In the genomic region with DNA sequence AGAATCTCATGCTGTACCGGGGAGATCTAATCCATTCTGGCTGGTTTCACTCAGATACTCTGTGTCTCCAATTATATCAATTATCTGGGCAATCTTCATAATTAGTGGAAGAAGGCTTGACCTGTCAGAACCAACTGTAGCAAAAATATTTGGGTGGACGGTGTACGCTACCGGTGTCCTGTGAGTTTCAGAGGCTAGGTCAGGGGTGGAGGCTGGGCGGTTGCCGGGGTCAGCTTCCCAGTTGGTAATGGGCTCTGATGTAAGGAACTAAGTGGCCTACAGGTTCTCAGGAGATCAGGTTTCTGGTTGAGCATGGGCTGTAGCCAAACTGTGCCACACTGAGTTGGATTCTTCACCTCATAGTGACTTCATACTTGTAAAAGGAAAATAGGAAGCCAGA, we compare ENCODE assay signal across 16 mouse cellular contexts.
"Had no signal": no experiment of that assay in that cellular context is flagged by ENCODE, and none has a peak within 500 bp of the region (broad histone marks: within the 10 kb centered on the region; RNA-seq: fewer than 3 reads in every experiment).

No protein-coding gene starts in this region.

- H3K27me3 ChIP-seq: limb, embryonic 13.5 days; neural tube, embryonic 12.5 days had no signal

- H3K36me3 ChIP-seq: limb, embryonic 13.5 days; midbrain, embryonic 10.5 days; neural tube, embryonic 12.5 days had no signal

- H3K4me3 ChIP-seq: limb, embryonic 13.5 days; midbrain, embryonic 10.5 days; myocyte; neural tube, embryonic 12.5 days had no signal

- H3K4me1 ChIP-seq: neural tube, embryonic 12.5 days had no signal

- H3K9me3 ChIP-seq: limb, embryonic 13.5 days; midbrain, embryonic 10.5 days; neural tube, embryonic 12.5 days had no signal

- DNase-seq: kidney, adult 9 months; kidney, postnatal 36 days; layer of hippocampus, adult 9-11 months; layer of hippocampus, postnatal 36 days; lung, postnatal 4 days; midbrain, embryonic 14.5 days; right cerebral cortex, adult 18-20 months; right cerebral cortex, postnatal 25 days; thymus, postnatal 4 days had no signal

- H3K27ac ChIP-seq: kidney, postnatal 0 days; limb, embryonic 13.5 days; liver, embryonic 14.5 days; midbrain, embryonic 10.5 days; neural tube, embryonic 12.5 days; stomach, postnatal 0 days had no signal

- H3K9ac ChIP-seq: limb, embryonic 13.5 days; liver, embryonic 14.5 days; neural tube, embryonic 12.5 days had no signal

- H3K4me2 ChIP-seq: limb, embryonic 13.5 days; neural tube, embryonic 12.5 days had no signal
